Mouse (Mus musculus) spleen, adult 12 weeks (tissue): Measurements from ENCODE around the gene Pfn1.

Source experiments
- DNase-seq: peaks from one replicate; pipeline ENCODE4 v3.0.0; 2022; ENCODE audit warnings: low spot score

Gene Pfn1

DNA sequence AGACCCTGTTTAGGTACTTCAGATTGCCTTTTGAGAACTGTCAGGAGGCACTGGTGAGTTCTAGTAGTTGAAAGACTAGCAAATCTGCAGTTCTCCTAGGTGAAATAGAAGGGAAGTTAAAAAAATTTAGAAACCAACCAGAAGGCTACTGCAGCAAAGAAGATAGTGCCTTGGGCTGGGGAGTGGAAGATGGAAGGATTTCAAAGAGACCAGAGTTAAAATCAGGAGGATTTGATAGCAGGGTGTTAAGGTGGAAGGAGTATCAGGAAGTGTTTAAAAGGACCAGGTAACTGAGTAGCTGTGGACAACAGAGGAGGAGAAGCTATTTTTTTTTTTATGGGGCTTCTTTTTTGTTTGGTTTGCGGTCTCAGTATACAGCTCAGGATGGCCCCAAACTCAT, 16.7 kb downstream of the Pfn1 start:
- no peak for DNase-seq

DNA sequence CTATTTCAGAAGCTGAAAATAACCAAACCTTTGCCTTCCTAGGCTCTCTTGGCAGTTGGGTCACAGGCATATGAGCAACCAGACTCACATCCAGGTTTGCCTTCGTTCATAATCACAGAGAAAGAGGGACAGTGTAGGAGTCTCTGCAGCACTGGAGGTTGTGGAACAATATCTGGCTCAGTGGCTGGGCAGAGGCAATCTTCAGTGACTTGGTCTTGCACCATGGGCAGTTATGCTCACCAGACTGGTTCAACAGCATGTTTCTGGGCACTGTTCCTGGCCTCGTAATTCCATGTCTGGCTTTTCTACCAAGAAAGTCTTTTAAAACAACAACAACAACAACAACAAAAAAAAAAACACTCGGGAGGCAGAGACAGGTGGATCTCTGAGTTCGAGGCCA, 18.8 kb downstream of the Pfn1 start:
- DNase-seq = no peak

DNA sequence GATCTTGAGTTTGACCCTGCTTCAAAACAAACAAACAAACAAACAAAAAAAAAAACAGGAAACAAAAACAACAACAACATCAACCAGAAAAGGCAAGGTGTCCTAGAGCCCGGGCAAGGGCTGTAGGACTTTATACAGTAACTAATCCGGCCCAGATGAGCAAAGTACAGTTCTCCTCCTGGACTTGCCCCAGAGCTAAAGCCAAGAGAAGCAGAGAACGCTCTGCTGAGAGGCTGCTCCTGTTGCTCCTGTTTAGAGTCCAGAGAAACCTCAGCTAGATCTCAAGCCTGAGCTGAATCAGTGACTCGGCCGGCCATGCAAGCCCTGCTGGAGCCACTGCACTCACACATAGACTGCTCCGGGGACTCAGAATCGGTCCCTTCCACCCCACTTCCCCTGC, 24.3 kb downstream of the Pfn1 start:
- no peak for DNase-seq

DNA sequence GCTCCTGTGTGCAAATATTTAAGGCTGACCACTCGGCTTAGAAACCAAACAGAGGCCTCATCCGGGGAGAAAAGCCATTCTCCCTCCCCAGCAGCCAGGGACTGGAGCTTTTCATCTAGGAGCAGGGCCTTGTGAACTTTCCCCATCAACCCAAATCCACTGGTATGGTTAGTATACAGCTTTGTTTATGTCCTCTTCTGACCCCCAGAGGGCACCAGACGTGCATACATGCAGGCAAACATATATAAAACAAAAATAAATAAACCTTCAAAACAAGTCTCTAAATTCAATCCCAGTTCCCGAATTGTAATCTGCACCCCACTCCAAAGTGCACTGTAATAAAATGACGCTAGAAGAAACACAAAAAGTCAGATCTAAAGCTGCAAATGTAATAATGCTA, 24.9 kb downstream of the Pfn1 start:
- no peak for DNase-seq

DNA sequence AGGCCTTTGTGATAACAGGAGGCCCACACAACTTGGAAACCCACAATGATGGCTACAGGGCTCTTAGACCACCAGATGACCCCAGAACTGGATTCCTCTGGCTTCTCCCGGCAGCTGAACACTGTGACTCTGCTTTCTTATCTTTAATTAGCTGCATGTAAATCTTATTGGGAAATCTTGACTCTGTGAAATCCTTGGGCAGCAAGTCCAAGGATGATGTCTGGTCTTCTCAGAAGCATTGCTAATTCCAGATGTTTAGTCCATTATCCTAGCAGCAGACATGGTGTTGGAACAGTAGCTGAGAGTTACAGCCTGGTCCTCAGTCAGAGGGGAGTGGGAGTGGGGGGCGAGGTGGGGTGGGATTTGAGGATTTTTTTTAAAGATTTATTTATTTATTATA, 26.0 kb downstream of the Pfn1 start:
- no peak for DNase-seq

DNA sequence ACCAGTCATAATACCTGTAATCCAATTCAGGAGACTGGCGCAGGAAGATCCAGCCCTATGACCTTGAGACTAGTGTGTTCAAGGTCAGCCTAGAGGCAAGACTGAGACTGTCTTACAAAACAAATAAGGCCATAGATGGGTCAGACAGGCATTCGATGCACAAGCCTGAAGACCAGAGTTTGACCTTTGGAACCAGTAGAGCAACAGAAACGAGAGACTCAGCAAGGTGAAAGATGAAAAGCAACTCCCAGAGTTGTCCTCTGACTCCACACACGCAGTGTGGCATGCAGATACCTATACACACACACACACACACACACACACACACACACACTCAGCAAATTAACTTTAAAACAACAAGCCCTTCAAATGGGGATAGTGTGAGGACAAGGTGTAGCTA, 27.6 kb downstream of the Pfn1 start:
- no peak for DNase-seq

DNA sequence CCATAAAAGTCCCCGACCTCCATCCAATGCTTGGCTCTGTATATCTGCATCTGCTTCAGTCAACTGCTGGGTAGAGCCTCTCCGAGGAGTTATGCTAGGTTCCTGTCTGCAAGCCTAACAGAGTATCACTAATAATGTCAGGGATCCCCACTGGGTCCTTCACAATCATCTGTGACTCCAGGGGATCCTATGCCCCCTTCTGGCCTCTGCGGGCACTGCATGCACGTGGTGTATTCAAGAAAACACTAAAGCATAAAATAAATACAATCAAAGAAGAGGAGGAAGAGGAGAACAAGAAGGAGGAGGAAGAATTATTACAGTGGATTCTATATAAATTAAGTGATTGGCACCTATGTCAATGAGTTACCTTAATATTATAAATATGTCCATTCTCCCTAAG, 29.0 kb downstream of the Pfn1 start:
- peak; percentile 56 for DNase-seq

DNA sequence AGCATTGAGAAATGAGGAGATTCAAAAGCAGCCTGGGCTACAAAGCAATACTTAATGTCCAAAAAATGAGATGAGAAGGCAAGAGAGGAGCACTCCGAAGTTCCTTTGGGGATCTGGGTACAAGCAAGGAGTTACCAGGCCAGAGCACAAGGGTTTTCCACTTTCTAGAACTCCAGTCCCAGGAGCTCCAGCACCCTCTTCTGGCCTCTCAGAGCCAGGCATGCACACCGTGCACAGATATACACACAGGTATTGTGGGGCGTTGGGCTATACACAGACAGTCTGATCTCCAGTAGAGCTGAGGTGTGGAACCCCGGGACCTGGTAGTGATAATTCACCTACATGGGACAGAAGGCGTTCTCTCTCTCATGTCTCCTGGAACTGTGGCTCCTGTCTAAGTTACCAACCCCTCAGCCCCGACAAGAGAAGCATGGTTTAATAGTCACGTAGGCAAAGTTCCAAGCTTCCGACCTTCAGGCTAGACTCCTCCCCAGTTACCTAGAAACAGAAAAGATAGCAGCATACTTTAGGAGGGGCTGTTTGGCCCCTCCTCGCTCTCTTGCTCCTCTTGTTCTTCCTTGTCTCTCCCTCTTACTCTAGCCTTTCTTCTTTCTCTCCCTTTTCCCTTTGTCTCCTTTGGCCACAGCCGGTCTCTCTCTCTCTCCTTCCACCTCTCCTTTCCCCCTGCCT, 31.2 kb downstream of the Pfn1 start:
- DNase-seq = no peak

DNA sequence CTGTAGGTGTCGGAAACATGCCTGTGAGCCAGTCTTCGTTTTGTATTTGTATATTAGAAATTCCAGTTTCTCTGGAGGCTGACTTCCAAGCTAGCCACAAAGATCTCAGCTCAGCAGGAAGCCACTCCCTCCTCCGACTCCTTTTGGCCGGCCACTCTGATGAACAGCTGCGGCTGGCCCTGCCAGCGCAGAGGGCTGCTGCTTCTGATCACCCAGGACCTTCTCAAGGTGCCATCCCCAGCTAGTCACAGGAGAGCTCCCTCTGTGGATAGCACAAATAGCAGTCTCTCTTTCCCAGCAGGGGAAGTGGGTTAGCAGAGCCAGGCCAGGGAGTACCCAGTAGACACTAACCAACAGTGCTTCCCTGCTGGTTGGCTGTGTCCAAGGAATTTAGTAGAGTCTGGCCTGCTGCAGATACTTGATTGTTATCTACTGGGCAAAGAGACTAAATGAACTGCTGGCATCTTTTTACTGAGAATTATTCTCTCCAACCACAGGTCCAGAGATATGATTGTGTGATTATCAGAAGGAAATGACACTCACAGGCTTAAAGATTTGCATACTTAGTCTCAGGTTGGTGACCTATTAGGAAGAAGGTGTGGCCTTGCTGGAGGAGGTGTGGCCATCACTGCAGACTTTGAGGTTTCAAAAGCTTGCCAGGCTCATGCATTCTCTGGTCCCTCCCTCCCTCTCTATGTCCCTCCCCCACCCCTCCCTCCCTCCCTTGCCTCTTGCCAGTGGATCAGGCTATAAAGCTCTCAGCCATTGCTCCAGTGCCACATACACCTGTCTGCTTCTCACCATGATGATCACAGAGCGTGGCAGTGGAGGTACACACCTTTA, 32.3 kb downstream of the Pfn1 start:
- DNase-seq = no peak

DNA sequence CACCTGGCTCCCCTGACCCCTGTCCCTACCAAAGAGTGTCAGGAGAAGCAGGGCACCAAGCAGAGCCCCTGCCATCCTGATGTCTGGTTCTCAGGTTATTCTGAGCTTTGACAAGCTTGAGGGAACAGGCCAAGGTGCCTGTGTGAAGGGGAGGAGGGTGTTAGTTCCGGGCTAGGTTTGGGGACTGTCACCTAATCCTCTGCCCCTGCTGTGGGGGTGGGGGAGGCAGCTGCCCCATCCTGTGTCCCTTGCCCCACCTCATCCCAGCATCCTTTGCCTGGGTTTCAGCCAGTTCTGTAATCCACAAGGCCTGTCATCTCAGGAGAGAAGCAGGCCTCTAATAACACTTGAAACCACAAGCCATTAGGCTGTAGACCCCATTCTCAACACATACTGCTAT, 35.3 kb downstream of the Pfn1 start, which contains the start of gene Chrne:
Gene Chrne (minus strand): TSS at position 116 of the 400 bp plus-strand sequence.
- no peak for DNase-seq

DNA sequence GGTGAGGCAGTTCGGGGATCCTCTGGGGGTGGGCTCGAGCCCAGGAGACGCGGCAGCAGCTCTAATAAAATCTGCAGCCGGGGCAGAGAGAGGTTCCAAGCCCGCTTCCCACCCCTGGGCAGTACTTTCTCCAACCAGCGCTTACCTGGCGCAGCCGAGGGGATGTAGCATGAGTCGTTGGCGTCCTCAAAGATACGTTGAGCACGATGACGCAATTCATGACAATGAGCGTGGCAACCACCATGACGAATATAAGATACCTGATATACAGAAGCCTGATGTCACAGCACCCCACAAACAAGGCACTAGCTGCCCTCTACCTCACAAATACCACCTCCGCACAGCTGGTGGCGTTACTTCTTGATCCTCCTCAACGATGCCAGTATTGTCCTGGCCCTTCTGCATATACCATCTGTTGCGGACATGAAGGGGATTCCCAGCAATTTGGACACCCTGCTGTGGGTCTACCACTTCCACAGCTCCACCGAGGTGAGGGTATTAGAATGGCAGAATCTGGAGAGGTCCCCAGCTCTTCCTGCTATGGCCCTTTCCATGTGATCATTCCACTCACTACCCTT, 38.8 kb downstream of the Pfn1 start, which contains the start of gene 4930544D05Rik:
Gene 4930544D05Rik (plus strand): TSS at position 333 of the 578 bp plus-strand sequence.
- DNase-seq = no peak

DNA sequence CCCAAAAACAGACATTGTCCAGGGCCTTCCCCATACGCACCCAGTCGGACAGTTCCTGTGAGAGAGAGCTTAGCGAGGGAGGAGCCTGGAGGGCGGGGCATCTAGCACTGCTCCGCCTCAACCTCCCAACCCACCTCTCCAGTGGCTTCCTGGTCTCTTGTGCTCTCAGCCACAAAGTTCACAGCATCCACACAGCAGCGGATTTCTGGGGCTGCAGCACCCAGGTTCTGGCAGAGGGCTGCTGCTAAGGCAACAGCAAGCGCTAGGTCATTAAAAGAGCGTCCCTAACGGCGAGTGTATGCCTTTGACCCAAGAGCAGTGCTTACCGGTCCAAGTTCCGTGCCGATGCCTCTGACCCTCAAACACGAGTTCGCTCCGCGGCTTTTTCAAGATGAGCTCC, 39.4 kb downstream of the Pfn1 start:
- DNase-seq = peak; percentile 51

DNA sequence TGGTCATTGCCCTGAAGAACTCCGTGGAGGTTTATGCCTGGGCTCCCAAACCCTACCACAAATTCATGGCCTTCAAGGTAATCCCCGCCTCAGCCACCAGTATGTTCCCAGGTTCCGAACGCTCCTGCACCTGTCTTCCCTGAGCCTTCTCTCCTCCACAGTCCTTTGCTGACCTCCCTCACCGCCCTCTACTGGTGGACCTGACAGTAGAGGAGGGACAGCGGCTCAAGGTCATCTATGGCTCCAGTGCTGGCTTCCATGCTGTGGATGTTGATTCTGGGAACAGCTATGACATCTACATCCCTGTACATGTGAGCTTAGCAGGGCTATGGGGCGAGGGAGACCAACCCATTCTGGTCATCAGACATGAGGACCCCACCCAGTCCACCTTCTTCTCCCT, 41.9 kb downstream of the Pfn1 start:
- no peak for DNase-seq

DNA sequence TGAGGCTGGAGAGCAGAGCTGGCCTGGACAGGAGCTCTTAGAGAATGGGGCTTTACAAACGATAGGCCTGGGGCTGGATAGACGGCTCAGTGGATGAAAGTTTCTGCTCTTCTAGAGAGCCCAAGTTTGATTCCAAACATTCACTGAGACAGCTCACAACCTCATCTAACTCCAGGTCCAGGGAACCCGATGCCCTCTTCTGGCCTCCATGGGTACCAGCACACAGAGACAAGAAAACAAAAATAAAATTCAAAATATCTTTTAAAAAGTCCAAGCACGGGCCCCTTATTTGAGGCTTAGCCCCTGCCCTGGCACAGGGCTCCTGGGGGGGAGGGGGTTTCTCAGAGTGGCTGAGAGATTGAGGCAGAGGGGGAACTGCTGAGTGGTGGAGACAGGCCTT, 43.7 kb downstream of the Pfn1 start:
- no peak for DNase-seq

DNA sequence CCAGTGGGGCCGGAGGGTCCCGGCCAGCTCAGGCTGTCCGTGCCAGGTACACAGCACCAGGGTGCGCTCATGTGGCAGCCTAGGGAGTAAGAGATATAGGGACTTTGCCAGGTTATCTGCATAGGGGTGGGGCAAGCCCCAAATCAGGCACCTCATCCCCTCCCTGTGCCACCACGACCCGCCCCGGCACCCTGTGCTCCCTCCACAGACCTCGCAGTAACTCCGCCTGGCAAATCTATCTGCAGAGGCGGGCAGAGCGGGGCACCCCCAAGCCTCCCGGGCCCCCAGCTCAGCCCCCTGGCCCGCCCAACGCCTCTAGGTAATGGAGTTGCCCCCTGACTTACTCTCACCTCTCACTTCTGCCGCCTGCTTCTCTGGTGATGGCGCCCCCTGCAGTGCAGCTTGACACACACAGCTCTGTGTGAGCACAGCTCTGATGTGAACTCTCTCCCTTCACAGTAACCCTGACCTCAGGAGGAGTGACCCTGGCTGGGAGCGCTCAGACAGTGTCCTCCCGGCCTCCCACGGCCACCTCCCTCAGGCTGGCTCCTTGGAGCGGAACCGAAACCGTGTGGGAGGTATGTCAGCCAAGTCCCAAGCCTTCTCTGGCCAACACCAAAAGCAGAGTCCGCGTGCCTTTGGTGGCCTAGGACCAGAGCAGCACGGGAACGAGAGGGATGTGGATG, 45.9 kb downstream of the Pfn1 start:
- no peak for DNase-seq

DNA sequence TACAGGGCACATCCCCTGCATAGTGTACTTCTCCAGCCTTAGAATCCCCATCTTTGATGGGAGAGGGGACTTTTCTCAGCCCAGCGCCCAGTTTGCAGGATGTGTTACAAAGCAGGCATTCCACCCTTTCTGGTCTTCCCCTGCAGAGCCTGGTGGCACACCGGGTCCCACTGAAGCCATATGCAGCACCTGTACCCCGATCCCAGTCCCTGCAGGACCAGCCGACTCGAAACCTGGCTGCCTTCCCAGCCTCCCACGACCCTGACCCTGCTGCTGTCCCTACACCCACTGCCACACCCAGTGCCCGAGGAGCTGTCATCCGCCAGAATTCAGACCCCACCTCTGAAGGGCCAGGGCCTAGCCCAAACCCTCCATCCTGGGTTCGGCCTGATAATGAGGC, 46.8 kb downstream of the Pfn1 start:
- no peak for DNase-seq

DNA sequence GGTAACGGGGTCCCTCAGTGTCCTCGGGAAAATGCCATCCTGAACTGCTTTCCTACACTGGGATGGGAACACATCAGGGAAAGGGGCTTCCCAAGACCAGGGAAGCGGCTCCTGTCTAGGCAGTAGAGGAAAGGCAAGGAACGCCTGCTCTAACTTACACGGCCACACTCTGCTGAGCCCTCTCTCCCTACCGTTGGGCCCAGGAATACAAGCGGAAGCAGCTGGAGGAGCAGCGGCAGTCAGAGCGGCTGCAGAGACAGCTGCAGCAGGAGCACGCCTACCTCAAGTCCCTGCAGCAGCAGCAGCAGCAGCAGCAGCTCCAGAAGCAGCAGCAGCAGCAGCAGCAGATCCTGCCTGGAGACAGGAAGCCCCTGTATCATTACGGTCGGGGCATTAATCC, 47.7 kb downstream of the Pfn1 start:
- no peak for DNase-seq

DNA sequence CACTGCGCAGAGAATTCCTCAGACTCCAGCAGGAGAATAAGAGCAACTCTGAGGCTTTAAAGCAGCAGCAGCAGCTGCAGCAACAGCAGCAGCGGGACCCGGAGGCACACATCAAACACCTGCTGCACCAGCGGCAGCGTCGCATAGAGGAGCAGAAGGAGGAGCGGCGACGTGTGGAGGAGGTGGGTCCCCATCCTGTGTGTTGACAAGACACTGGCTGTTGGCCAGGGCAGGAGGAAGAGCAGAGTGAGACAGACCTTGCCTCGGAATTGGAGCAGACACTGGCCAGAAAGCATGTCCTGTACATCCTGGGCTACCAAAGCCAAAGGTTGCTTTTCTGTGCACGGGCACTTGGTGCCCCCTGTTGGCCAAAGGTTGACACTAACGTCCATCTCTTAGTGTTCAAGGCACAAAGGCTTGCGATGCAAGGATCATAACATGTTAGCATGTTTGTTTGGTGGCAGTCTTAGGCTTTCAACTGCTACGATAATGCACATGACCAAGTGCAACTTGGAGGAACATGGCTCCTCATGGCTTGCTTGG, 49.3 kb downstream of the Pfn1 start:
- peak; percentile 44 for DNase-seq
